Mouse (Mus musculus): Measurements from ENCODE around the gene Il21.
A peak's percentile ranks its signal among the peaks of the same experiment; 100 is the strongest.

Gene Il21

GRCm38 (mm10) chr3:37232586-37233222 lies at the start of gene Il21:
TSS of gene Il21 (minus strand) at chr3:37232636.
- DNase-seq: no peak

- no peak for DNase-seq
Observed at GRCm38 (mm10) chr3:37280871-37281270, 48.4 kb upstream of the Il21 start.

- DNase-seq: no peak
Observed at GRCm38 (mm10) chr3:37280221-37280620, 47.8 kb upstream of the Il21 start.

- peak; percentile 53 for DNase-seq
Observed at GRCm38 (mm10) chr3:37274661-37275060, 42.2 kb upstream of the Il21 start.

GRCm38 (mm10) chr3:37273092-37273491 lies 40.7 kb upstream of the Il21 start:
- DNase-seq: no peak

- DNase-seq: peak; percentile 66
Observed at GRCm38 (mm10) chr3:37271209-37271608, 38.8 kb upstream of the Il21 start.

- DNase-seq: no peak
Observed at GRCm38 (mm10) chr3:37269926-37270325, 37.5 kb upstream of the Il21 start.

GRCm38 (mm10) chr3:37268338-37268737 lies 35.9 kb upstream of the Il21 start:
- no peak for DNase-seq

GRCm38 (mm10) chr3:37259331-37259999 lies 27.0 kb upstream of the Il21 start:
- peak; percentile 62 for DNase-seq

GRCm38 (mm10) chr3:37257776-37258175 lies 25.3 kb upstream of the Il21 start:
- no peak for DNase-seq

- no peak for DNase-seq
Observed at GRCm38 (mm10) chr3:37250967-37251366, 18.5 kb upstream of the Il21 start.

- no peak for DNase-seq
Observed at GRCm38 (mm10) chr3:37235025-37235424, 2.6 kb upstream of the Il21 start.

- no peak for DNase-seq
Observed at GRCm38 (mm10) chr3:37231153-37231552, 1.3 kb downstream of the Il21 start.

GRCm38 (mm10) chr3:37229082-37229829 lies 3.2 kb downstream of the Il21 start:
- DNase-seq: no peak

GRCm38 (mm10) chr3:37225124-37225523 lies 7.3 kb downstream of the Il21 start:
- no peak for DNase-seq

- DNase-seq: peak; percentile 10
Observed at GRCm38 (mm10) chr3:37219071-37219470, 13.4 kb downstream of the Il21 start.

GRCm38 (mm10) chr3:37205226-37205800 lies 27.1 kb downstream of the Il21 start:
- DNase-seq: no peak

GRCm38 (mm10) chr3:37204556-37204955 lies 27.9 kb downstream of the Il21 start:
- peak; percentile 34 for DNase-seq

- peak; percentile 75 for DNase-seq
Observed at GRCm38 (mm10) chr3:37203984-37204428, 28.4 kb downstream of the Il21 start.

- DNase-seq: no peak
Observed at GRCm38 (mm10) chr3:37202856-37203255, 29.6 kb downstream of the Il21 start.

GRCm38 (mm10) chr3:37201122-37201916 lies 31.1 kb downstream of the Il21 start:
- no peak for DNase-seq

- no peak for DNase-seq
Observed at GRCm38 (mm10) chr3:37198302-37198701, 34.1 kb downstream of the Il21 start.

GRCm38 (mm10) chr3:37191953-37192352 lies 40.5 kb downstream of the Il21 start:
- DNase-seq: no peak

Data from liver (tissue).